ENCODE assay signal across 15 mouse cellular contexts in the genomic region with DNA sequence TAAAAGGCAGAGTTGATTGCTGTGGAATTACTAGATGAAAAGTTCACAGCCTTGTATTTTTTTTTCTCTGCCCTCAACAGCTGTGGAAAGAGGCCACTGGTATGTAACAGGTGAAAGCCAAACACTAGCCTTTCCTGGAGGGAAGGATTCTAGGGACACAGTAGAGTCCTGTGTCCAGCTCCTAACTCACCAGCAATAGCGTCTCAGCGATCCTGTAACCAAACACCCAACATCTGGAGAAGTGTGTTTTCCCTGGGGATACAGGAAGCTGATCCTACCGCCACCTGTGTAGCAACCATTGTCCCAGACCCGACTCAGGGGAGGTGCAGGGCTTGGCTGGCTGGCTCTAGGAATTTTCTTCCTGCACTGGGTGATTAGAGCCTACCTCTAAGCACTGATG. TPM values are rescaled to one million over a fixed set of nuclear protein-coding genes. Genes with fewer than 3 reads are reported as not detected.
A peak's percentile ranks its signal among the peaks of the same experiment; 100 is the strongest.
DNase-seq lines count a peak whose midpoint lies in the region; ATAC-seq and TF ChIP-seq lines count a peak whose summit lies in the region.
"Had no signal": no experiment of that assay in that cellular context is flagged by ENCODE, and none has a peak within 500 bp of the region (broad histone marks: within the 10 kb centered on the region; RNA-seq: fewer than 3 reads in every experiment).

No protein-coding gene starts in this region.

- no peak overlapping the region for H3K4me3 ChIP-seq in heart, adult 2 months
- H3K4me3 ChIP-seq in heart, embryonic 11.5 days (ENCODE audit: low read depth, low read length), result no peak overlapping the region
- H3K4me3 ChIP-seq in brown adipose tissue, adult 24 weeks (ENCODE audit: insufficient read depth, low read depth, low read length), result no peak overlapping the region
- H3K4me3 ChIP-seq in forebrain, embryonic 12.5 days (replicated peaks), result no peak overlapping the region
- H3K4me3 ChIP-seq: erythroblast, embryonic 14.5 days; hindbrain, embryonic 15.5 days; liver, embryonic 12.5 days; midbrain, embryonic 15.5 days; neural tube, embryonic 13.5 days had no signal

- no peaks in the 10 kb centered on the region for H3K9me3 ChIP-seq in heart, embryonic 11.5 days (replicated peaks; ENCODE audit: control insufficient read depth, low read length)
- H3K9me3 ChIP-seq in forebrain, embryonic 12.5 days, result no peaks in the 10 kb centered on the region
- H3K9me3 ChIP-seq: hindbrain, embryonic 15.5 days; liver, embryonic 12.5 days; midbrain, embryonic 15.5 days; neural tube, embryonic 13.5 days had no signal

- peaks cover 16% of the 10 kb centered on the region for H3K36me3 ChIP-seq in heart, adult 2 months (ENCODE audit: control insufficient read depth, insufficient read depth, low read length)
- H3K36me3 ChIP-seq in heart, embryonic 11.5 days (ENCODE audit: control insufficient read depth, insufficient read depth, low read length), result peaks cover 28% of the 10 kb centered on the region
- no peaks in the 10 kb centered on the region for H3K36me3 ChIP-seq in forebrain, embryonic 12.5 days (replicated peaks)
- H3K36me3 ChIP-seq: liver, embryonic 12.5 days; midbrain, embryonic 15.5 days had no signal

- intact Hi-C loops in heart, adult 2 months (cut with DNase I), result loop anchor here (10.0 kb wide), 1 partner anchor 175 kb away; the partner anchor contains the start of gene Lsm11

- TF ChIP-seq POLR2A in heart, adult 2 months (IDR thresholded peaks at IDR 0.05; ENCODE audit: insufficient read depth, low read depth, low read length), result no peak

- H3K9ac ChIP-seq in heart, adult 2 months (ENCODE audit: low read depth, low read length), result no peak overlapping the region
- H3K9ac ChIP-seq in heart, embryonic 11.5 days (ENCODE audit: low read depth, low read length), result no peak overlapping the region
- H3K9ac ChIP-seq in forebrain, embryonic 12.5 days, result no peak overlapping the region
- H3K9ac ChIP-seq: hindbrain, embryonic 15.5 days; liver, embryonic 12.5 days; midbrain, embryonic 15.5 days; neural tube, embryonic 13.5 days had no signal

- H3K79me2 ChIP-seq in heart, adult 2 months (replicated peaks; ENCODE audit: control insufficient read depth, insufficient read depth, low read length), result no peaks in the 10 kb centered on the region

- DNase-seq in heart, adult 2 months, result peak in 1 of 2 experiments; percentile 50
- peak; percentile 47 for DNase-seq in 3T3-L1 (ENCODE audit: low read depth, low spot score)
- peak; percentile 75 for DNase-seq in hindlimb bud, embryonic 11.5 days (ENCODE audit: extremely low spot score, low read depth, low spot score)
- DNase-seq in right cerebral cortex, adult 18-20 months, result no peak
- DNase-seq in adrenal gland, postnatal 4 days (ENCODE audit: low spot score in 2 of 2), result no peak
- DNase-seq: B cell, adult 2 months; cerebellum, postnatal 14 days had no signal

- no peaks in the 10 kb centered on the region for H3K27me3 ChIP-seq in heart, adult 2 months (ENCODE audit: control insufficient read depth, insufficient read depth, low read length)
- no peaks in the 10 kb centered on the region for H3K27me3 ChIP-seq in heart, embryonic 11.5 days (ENCODE audit: control insufficient read depth, insufficient read depth, low read length)
- H3K27me3 ChIP-seq in forebrain, embryonic 12.5 days, result no peaks in the 10 kb centered on the region
- H3K27me3 ChIP-seq: hindbrain, embryonic 15.5 days; midbrain, embryonic 15.5 days; neural tube, embryonic 13.5 days had no signal

- no peak for ATAC-seq in heart, embryonic 11.5 days (replicated peaks; ENCODE audit: insufficient number of reproducible peaks, low FRiP score, low TSS enrichment)
- no peak for ATAC-seq in forebrain, embryonic 12.5 days (ENCODE audit: low FRiP score)
- ATAC-seq: liver, embryonic 12.5 days; midbrain, embryonic 15.5 days had no signal

- WGBS in heart, adult 2 months, result 39% methylated on average over 4 of the region's 4 CpGs
- WGBS in heart, embryonic 11.5 days (ENCODE audit: insufficient replicate concordance), result 45% methylated on average over 4 of the region's 4 CpGs
- 25% methylated on average over 4 of the region's 4 CpGs for WGBS in forebrain, embryonic 12.5 days

- TF ChIP-seq EP300 in heart, adult 2 months (IDR thresholded peaks at IDR 0.05; ENCODE audit: insufficient read depth, low read depth, low read length), result peak; percentile 75; the same call in 1 of the 2 replicates

- TF ChIP-seq CTCF in heart, adult 2 months (IDR thresholded peaks at IDR 0.05), result no peak

- no peak overlapping the region for H3K4me2 ChIP-seq in heart, embryonic 11.5 days
- H3K4me2 ChIP-seq in forebrain, embryonic 12.5 days, result no peak overlapping the region
- H3K4me2 ChIP-seq: hindbrain, embryonic 15.5 days; liver, embryonic 12.5 days; midbrain, embryonic 15.5 days; neural tube, embryonic 13.5 days had no signal

- peak overlapping the region; percentile 60 for H3K27ac ChIP-seq in heart, adult 2 months
- H3K27ac ChIP-seq in heart, embryonic 11.5 days (ENCODE audit: low read depth, low read length), result no peak overlapping the region
- peak overlapping the region; percentile 19 for H3K27ac ChIP-seq in brown adipose tissue, adult 24 weeks (replicated peaks; ENCODE audit: low read depth, low read length)
- no peak overlapping the region for H3K27ac ChIP-seq in forebrain, embryonic 12.5 days
- H3K27ac ChIP-seq: hindbrain, embryonic 15.5 days; liver, embryonic 12.5 days; midbrain, embryonic 15.5 days; neural tube, embryonic 13.5 days had no signal

- peaks cover 21% of the 10 kb centered on the region for H3K4me1 ChIP-seq in heart, adult 2 months (ENCODE audit: control insufficient read depth, insufficient read depth, low read length)
- H3K4me1 ChIP-seq in heart, embryonic 11.5 days (ENCODE audit: control insufficient read depth, insufficient read depth, low read length), result no peaks in the 10 kb centered on the region
- H3K4me1 ChIP-seq in brown adipose tissue, adult 24 weeks (ENCODE audit: control insufficient read depth, insufficient read depth, insufficient read length, low read length), result peaks cover 29% of the 10 kb centered on the region
- H3K4me1 ChIP-seq in forebrain, embryonic 12.5 days, result no peaks in the 10 kb centered on the region
- H3K4me1 ChIP-seq: hindbrain, embryonic 15.5 days; liver, embryonic 12.5 days; midbrain, embryonic 15.5 days had no signal

RNA-seq across cellular contexts. Expression of gene Nipal4, which starts 46.7 kb away (rescaled TPM):
- under 1 TPM; 0.11 to 0.18 TPM for total RNA-seq in heart, adult 2 months (2021)
- 0.18 and 0.20 TPM in 2 replicates for polyA plus RNA-seq in heart, adult 2 months (2012; rRNA removed)
- 12.2 and 18.2 TPM in 2 replicates for polyA plus RNA-seq in heart, embryonic 11.5 days (2014; fragmentation: Nextera tagmentation; extraction: Ambion mirVana)
- not detected in 2 replicates for polyA plus RNA-seq in brown adipose tissue, adult 24 weeks (2012; ENCODE audit: insufficient read depth, insufficient read length, missing spikeins)
- under 1 TPM in 1 of 2 experiments, not detected in 1; 0.17 TPM for total RNA-seq in adrenal gland, postnatal 4 days (2021)
- 0.59 and 0.84 TPM in 2 replicates for polyA plus RNA-seq in forebrain, embryonic 12.5 days (2016; fragmentation: Nextera tagmentation; extraction: Ambion mirVana)
- polyA plus RNA-seq: erythroblast, embryonic 14.5 days had no signal

Comparison
In these comparisons a context has a peak if more than half of its experiments do, and no peak if none do; other contexts are left out.
1. H3K27ac ChIP-seq: peak in heart, adult 2 months (single experiment) and brown adipose tissue, adult 24 weeks (single experiment); none in heart, embryonic 11.5 days (single experiment) and forebrain, embryonic 12.5 days (single experiment).
2. DNase-seq: peak in 3T3-L1 (single experiment) and hindlimb bud, embryonic 11.5 days (single experiment); none in right cerebral cortex, adult 18-20 months (single experiment) and adrenal gland, postnatal 4 days (0 of 2).